Comparison of ENCODE assay signal across 11 mouse cellular contexts in genomic region chr3:98426749-98427148, GRCm38 (mm10). TPM values are rescaled to one million over a fixed set of nuclear protein-coding genes. Genes with fewer than 3 reads are reported as not detected.
DNase-seq lines count a peak whose midpoint lies in the region; ATAC-seq and TF ChIP-seq lines count a peak whose summit lies in the region.
"Had no signal": no experiment of that assay in that cellular context is flagged by ENCODE, and none has a peak within 500 bp of the region (broad histone marks: within the 10 kb centered on the region; RNA-seq: fewer than 3 reads in every experiment).

No protein-coding gene starts in this region.

- H3K27me3 ChIP-seq in heart, embryonic 13.5 days (replicated peaks) = peaks cover 20% of the 10 kb centered on the region
- H3K27me3 ChIP-seq in ES-Bruce4 (ENCODE audit: control insufficient read depth, insufficient read depth, low read length, poor library complexity, severe bottlenecking) = peaks cover 8% of the 10 kb centered on the region; the same call in 1 of the 2 replicates
- peaks cover 10% of the 10 kb centered on the region for H3K27me3 ChIP-seq in forebrain, postnatal 0 days (ENCODE audit: insufficient read depth, low read length)
- H3K27me3 ChIP-seq in liver, embryonic 15.5 days = peaks cover 40% of the 10 kb centered on the region

- no peak for TF ChIP-seq EP300 in ES-Bruce4 (IDR thresholded peaks at IDR 0.05; ENCODE audit: insufficient read depth, low read depth, low read length)

- peak overlapping the region; percentile 80 for H3K9ac ChIP-seq in heart, embryonic 13.5 days
- no peak overlapping the region for H3K9ac ChIP-seq in ES-Bruce4 (ENCODE audit: low read depth, poor library complexity, severe bottlenecking)
- H3K9ac ChIP-seq in forebrain, postnatal 0 days = peak overlapping the region; percentile 56; the same call in 1 of the 2 replicates
- no peak overlapping the region for H3K9ac ChIP-seq in liver, embryonic 15.5 days

- 38% methylated on average over 5 of the region's 5 CpGs for WGBS in heart, embryonic 13.5 days
- WGBS in forebrain, postnatal 0 days = 41% methylated on average over 5 of the region's 5 CpGs
- WGBS in liver, embryonic 15.5 days (ENCODE audit: insufficient replicate concordance) = 36% methylated on average over 5 of the region's 5 CpGs

- no peak overlapping the region for H3K27ac ChIP-seq in heart, embryonic 13.5 days (replicated peaks)
- no peak overlapping the region for H3K27ac ChIP-seq in ES-Bruce4 (ENCODE audit: insufficient read depth, low read length)
- H3K27ac ChIP-seq in forebrain, postnatal 0 days (ENCODE audit: low read depth, low read length) = no peak overlapping the region
- no peak overlapping the region for H3K27ac ChIP-seq in liver, embryonic 15.5 days (replicated peaks)
- H3K27ac ChIP-seq: macrophage had no signal

- ATAC-seq in heart, embryonic 13.5 days (ENCODE audit: extremely low read depth, insufficient number of reproducible peaks, low FRiP score, low TSS enrichment) = no peak
- no peak for ATAC-seq in forebrain, postnatal 0 days
- no peak for ATAC-seq in liver, embryonic 15.5 days (ENCODE audit: insufficient read depth)

- H3K36me3 ChIP-seq in heart, embryonic 13.5 days = peaks cover 13% of the 10 kb centered on the region
- no peaks in the 10 kb centered on the region for H3K36me3 ChIP-seq in ES-Bruce4 (ENCODE audit: control insufficient read depth, insufficient read depth, low read length, poor library complexity, severe bottlenecking)
- H3K36me3 ChIP-seq in forebrain, postnatal 0 days (ENCODE audit: insufficient read depth) = 0 out of 2 replicates have a peak, but pooled peaks cover 7% of the 10 kb centered on the region
- H3K36me3 ChIP-seq in liver, embryonic 15.5 days (replicated peaks) = no peaks in the 10 kb centered on the region

- TF ChIP-seq POLR2A in ES-Bruce4 (IDR thresholded peaks at IDR 0.05; ENCODE audit: insufficient read depth, low read length) = no peak

- peaks cover 21% of the 10 kb centered on the region for H3K4me1 ChIP-seq in heart, embryonic 13.5 days
- H3K4me1 ChIP-seq in ES-Bruce4 (ENCODE audit: control insufficient read depth, insufficient read depth, low read length) = no peaks in the 10 kb centered on the region
- H3K4me1 ChIP-seq in forebrain, postnatal 0 days (ENCODE audit: insufficient read depth) = peaks cover 7% of the 10 kb centered on the region; the same call in 1 of the 2 replicates
- peaks cover 19% of the 10 kb centered on the region for H3K4me1 ChIP-seq in liver, embryonic 15.5 days (replicated peaks)

- peak overlapping the region; percentile 71 for H3K4me3 ChIP-seq in heart, embryonic 13.5 days
- H3K4me3 ChIP-seq in ES-Bruce4 (ENCODE audit: low read depth, low read length) = peak overlapping the region; percentile 76; the same call in 1 of the 2 replicates
- no peak overlapping the region for H3K4me3 ChIP-seq in forebrain, postnatal 0 days (ENCODE audit: low read depth, low read length)
- H3K4me3 ChIP-seq in liver, embryonic 15.5 days (replicated peaks) = 0 out of 2 replicates have a peak overlapping the region, but pooled peaks have one; percentile 60

- DNase-seq in heart, postnatal 36 days = no peak
- DNase-seq in forebrain, postnatal 0 days = no peak
- DNase-seq in yolk sac, embryonic 10.5 days (ENCODE audit: low spot score) = no peak
- no peak for DNase-seq in urinary bladder, postnatal 4 days (ENCODE audit: low spot score in 2 of 2)
- no peak for DNase-seq in thymus, postnatal 14 days

- H3K4me2 ChIP-seq in heart, embryonic 13.5 days = peak overlapping the region; percentile 99
- H3K4me2 ChIP-seq in forebrain, postnatal 0 days (ENCODE audit: low read depth) = peak overlapping the region; percentile 89
- peak overlapping the region; percentile 78 for H3K4me2 ChIP-seq in liver, embryonic 15.5 days

- intact Hi-C loops in heart, postnatal 36 days (cut with DNase I) = loop anchor here (5.0 kb wide), 1 partner anchor 64 kb away; no protein-coding TSS in a partner anchor

- H3K9me3 ChIP-seq in heart, embryonic 13.5 days = no peaks in the 10 kb centered on the region
- H3K9me3 ChIP-seq in ES-Bruce4 (replicated peaks; ENCODE audit: control insufficient read depth, insufficient read depth, low read length, poor library complexity, severe bottlenecking) = no peaks in the 10 kb centered on the region
- H3K9me3 ChIP-seq in forebrain, postnatal 0 days (ENCODE audit: low read length) = no peaks in the 10 kb centered on the region
- no peaks in the 10 kb centered on the region for H3K9me3 ChIP-seq in liver, embryonic 15.5 days (replicated peaks)

- no peak for TF ChIP-seq CTCF in ES-Bruce4 (IDR thresholded peaks at IDR 0.05; ENCODE audit: low read depth, low read length)
- no peak for TF ChIP-seq CTCF in forebrain, postnatal 0 days (IDR thresholded peaks at IDR 0.05; ENCODE audit: low read depth)

RNA-seq across cellular contexts. Expression of gene Gm4450, which starts 30.2 kb away (rescaled TPM):
- not detected in 2 replicates for polyA plus RNA-seq in heart, embryonic 13.5 days (2015; fragmentation: Nextera tagmentation; extraction: Ambion mirVana)
- not detected for total RNA-seq in heart, postnatal 36 days (2021)
- not detected in 2 replicates for polyA plus RNA-seq in ES-Bruce4 (2011; ENCODE audit: insufficient read depth, insufficient read length, low read depth, missing spikeins)
- not detected in 2 replicates for total RNA-seq in forebrain, postnatal 0 days (2014; rRNA removed)
- not detected in 2 replicates for polyA plus RNA-seq in forebrain, postnatal 0 days (2015; fragmentation: Nextera tagmentation; extraction: Ambion mirVana)
- polyA plus RNA-seq in liver, embryonic 15.5 days (2015; fragmentation: Nextera tagmentation; extraction: Ambion mirVana) = not detected in 2 replicates
- total RNA-seq: gastrocnemius, adult 8-10 months had no signal
- polyA plus RNA-seq: CD4-positive, CD25-positive, alpha-beta regulatory T cell, adult 4 months; macrophage had no signal

RNA-seq across cellular contexts. Expression of gene Zfp697, which starts 44.5 kb away (rescaled TPM):
- 7.3 and 8.3 TPM in 2 replicates for polyA plus RNA-seq in heart, embryonic 13.5 days (2015; fragmentation: Nextera tagmentation; extraction: Ambion mirVana)
- total RNA-seq in heart, postnatal 36 days (2021) = 1 to 10 TPM; 5.9 to 6.9 TPM
- polyA plus RNA-seq in ES-Bruce4 (2011; ENCODE audit: insufficient read depth, insufficient read length, low read depth, missing spikeins) = 7.3 and 8.2 TPM in 2 replicates
- 34.2 and 38.6 TPM in 2 replicates for total RNA-seq in forebrain, postnatal 0 days (2014; rRNA removed)
- polyA plus RNA-seq in forebrain, postnatal 0 days (2015; fragmentation: Nextera tagmentation; extraction: Ambion mirVana) = 17.4 and 17.7 TPM in 2 replicates
- 1.9 and 2.1 TPM in 2 replicates for polyA plus RNA-seq in liver, embryonic 15.5 days (2015; fragmentation: Nextera tagmentation; extraction: Ambion mirVana)
- polyA plus RNA-seq: CD4-positive, CD25-positive, alpha-beta regulatory T cell, adult 4 months had no signal

Comparison
In these comparisons a context has a peak if more than half of its experiments do, and no peak if none do; other contexts are left out.
1. H3K9ac ChIP-seq: peak in heart, embryonic 13.5 days (single experiment) and forebrain, postnatal 0 days (single experiment); none in ES-Bruce4 (single experiment) and liver, embryonic 15.5 days (single experiment).
2. Peak in every context shown above with its lines, with median percentiles within 50 percentile points of each other: H3K4me2 ChIP-seq.